Mouse (Mus musculus): ENCODE data around the gene Selenos. TPM values are rescaled to one million over a fixed set of nuclear protein-coding genes. Genes with fewer than 3 reads are reported as not detected.

The Selenos gene
- polyA plus RNA-seq, 1 experiment, result not detected

DNA sequence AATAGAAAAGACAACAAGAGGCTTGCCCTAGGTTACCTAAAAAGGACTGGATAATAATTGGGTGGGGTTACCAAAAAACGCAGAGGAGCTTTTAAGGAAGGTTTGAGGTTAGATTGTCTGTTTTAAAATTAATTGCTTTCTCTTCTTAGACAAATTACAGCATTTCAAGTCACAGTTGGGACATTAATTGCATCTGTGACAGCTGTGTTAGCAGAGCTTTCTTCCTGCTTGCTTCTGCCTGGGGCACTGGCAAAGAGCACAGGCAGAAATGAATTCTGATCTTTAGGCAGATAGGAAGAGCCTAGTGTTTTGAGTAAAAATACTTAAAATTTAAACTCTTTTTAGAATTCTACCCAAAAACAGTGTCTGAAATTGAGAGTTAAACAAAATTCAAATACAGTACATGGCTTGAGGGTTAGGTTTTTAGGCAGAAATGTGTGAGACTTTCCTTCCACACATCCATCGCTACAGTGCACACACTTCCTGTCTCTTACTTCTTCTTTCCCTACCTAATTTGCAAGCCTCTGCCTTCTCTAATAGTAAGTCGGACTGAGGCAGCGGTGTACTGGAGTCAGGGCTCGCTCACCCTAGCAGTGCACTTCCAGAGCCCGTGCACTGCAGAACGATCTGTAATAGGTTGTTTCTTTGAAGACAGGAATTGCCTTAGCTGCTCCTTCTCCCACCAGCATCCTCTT is 41.4 kb downstream of the Selenos start:
- H3K4me1 ChIP-seq (ENCODE audit: control insufficient read depth, insufficient read depth, low read length), result peaks cover 30% of the 10 kb centered on the region
- TF ChIP-seq POLR2A (IDR thresholded peaks at IDR 0.05; ENCODE audit: insufficient read depth, low read depth, low read length), result no peak
- TF ChIP-seq CTCF (IDR thresholded peaks at IDR 0.05; ENCODE audit: insufficient read depth, low read depth, low read length), result no peak
- 17% methylated on average over 7 of the region's 7 CpGs for WGBS
- peak overlapping the region; percentile 96 for H3K27ac ChIP-seq (ENCODE audit: insufficient read depth, low read depth, low read length)
- no peak overlapping the region for H3K4me3 ChIP-seq (ENCODE audit: insufficient read depth, low read depth, low read length)

- Histone ChIP-seq H3K27ac (ENCODE audit: insufficient read depth, low read depth, low read length) (no peak overlapping the region), H3K4me1 (ENCODE audit: control insufficient read depth, insufficient read depth, low read length) (peaks cover 17% of the 10 kb centered on the region), H3K4me3 (ENCODE audit: insufficient read depth, low read depth, low read length) (no peak overlapping the region)
- WGBS, result 45% methylated on average over 11 of the region's 11 CpGs
- TF ChIP-seq CTCF (IDR thresholded peaks at IDR 0.05; ENCODE audit: insufficient read depth, low read depth, low read length) (no peak), POLR2A (IDR thresholded peaks at IDR 0.05; ENCODE audit: insufficient read depth, low read depth, low read length) (no peak)
These were observed 45.1 kb downstream of the Selenos start for GRCm38 (mm10) chr7:66124551-66124968.

DNA sequence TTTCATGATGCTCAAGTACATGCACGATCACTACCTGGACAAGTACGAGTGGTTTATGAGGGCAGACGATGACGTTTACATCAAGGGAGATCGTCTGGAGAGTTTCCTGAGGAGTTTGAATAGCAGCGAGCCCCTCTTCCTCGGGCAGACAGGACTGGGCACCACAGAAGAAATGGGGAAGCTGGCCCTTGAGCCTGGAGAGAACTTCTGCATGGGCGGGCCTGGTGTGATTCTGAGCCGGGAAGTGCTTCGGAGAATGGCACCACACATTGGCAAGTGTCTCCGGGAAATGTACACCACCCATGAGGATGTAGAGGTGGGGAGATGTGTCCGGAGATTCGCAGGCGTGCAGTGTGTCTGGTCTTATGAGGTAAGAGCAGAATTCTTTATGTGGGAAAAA is 45.9 kb downstream of the Selenos start:
- Histone ChIP-seq H3K4me3 (ENCODE audit: insufficient read depth, low read depth, low read length) (no peak overlapping the region), H3K4me1 (ENCODE audit: control insufficient read depth, insufficient read depth, low read length) (peaks cover 16% of the 10 kb centered on the region), H3K27ac (ENCODE audit: insufficient read depth, low read depth, low read length) (no peak overlapping the region)
- 92% methylated on average over 14 of the region's 14 CpGs for WGBS
- TF ChIP-seq CTCF (IDR thresholded peaks at IDR 0.05; ENCODE audit: insufficient read depth, low read depth, low read length) (no peak), POLR2A (IDR thresholded peaks at IDR 0.05; ENCODE audit: insufficient read depth, low read depth, low read length) (no peak)

DNA sequence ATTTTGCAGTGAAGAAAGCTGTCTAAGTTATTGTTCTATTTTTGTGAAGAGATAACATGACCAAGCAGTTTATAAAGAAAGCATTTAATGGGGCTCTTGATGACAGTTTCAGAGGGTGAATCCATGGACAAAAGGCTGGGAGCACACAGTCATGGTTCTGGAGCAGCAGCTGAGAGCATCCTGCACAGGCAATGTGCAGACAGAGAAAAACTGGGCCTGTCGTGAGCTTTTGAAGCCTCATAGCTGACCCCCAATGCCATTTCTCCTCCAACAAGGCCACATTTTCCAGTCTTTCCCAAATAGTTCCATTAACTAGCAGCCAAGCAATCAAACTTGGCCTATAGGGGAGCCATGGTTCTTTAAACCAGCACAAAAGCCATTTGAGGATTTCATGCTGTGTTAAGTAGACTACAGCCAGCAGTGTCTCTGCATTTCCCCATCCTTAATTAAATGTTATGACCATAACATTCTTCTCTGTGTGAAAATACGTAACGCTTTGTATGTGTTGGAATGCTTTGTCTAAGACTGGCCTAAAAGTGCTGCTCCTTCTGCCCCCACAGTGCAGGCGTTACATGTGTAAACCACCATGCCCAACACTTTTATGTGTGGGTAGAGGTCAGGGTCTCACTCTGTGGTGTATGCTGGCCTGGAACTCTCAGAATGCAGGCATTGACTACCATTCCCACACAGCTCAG is 48.6 kb downstream of the Selenos start:
- H3K4me1 ChIP-seq (ENCODE audit: control insufficient read depth, insufficient read depth, low read length), result peaks cover 14% of the 10 kb centered on the region
- TF ChIP-seq CTCF (IDR thresholded peaks at IDR 0.05; ENCODE audit: insufficient read depth, low read depth, low read length), result no peak
- no peak for TF ChIP-seq POLR2A (IDR thresholded peaks at IDR 0.05; ENCODE audit: insufficient read depth, low read depth, low read length)
- no peak overlapping the region for H3K4me3 ChIP-seq (ENCODE audit: insufficient read depth, low read depth, low read length)
- H3K27ac ChIP-seq (ENCODE audit: insufficient read depth, low read depth, low read length), result no peak overlapping the region
- WGBS, result 64% methylated on average over 4 of the region's 4 CpGs

DNA sequence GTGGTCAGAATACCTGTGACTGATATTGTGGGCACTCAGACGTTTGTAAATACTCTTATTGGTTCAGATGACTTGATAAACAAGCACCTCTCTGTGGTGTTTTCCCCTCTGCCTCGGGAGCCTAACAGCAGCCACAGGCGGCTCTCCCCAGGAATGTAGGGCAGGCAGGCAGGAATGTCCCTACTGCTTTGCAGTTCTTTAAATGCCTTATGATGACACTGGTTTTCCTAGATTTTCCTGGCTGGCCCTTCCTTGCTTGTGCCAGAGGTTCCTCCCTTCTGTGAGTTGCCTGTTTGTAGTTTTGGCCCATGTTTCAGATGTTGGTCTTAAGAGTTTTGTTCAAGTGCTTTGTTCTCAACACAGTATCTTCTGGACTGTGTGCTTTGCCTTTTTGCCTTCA is 49.4 kb downstream of the Selenos start:
- WGBS, result 39% methylated on average over 3 of the region's 3 CpGs
- H3K4me3 ChIP-seq (ENCODE audit: insufficient read depth, low read depth, low read length), result no peak overlapping the region
- H3K27ac ChIP-seq (ENCODE audit: insufficient read depth, low read depth, low read length), result no peak overlapping the region
- no peak for TF ChIP-seq CTCF (IDR thresholded peaks at IDR 0.05; ENCODE audit: insufficient read depth, low read depth, low read length)
- no peak for TF ChIP-seq POLR2A (IDR thresholded peaks at IDR 0.05; ENCODE audit: insufficient read depth, low read depth, low read length)
- peaks cover 14% of the 10 kb centered on the region for H3K4me1 ChIP-seq (ENCODE audit: control insufficient read depth, insufficient read depth, low read length)

DNA sequence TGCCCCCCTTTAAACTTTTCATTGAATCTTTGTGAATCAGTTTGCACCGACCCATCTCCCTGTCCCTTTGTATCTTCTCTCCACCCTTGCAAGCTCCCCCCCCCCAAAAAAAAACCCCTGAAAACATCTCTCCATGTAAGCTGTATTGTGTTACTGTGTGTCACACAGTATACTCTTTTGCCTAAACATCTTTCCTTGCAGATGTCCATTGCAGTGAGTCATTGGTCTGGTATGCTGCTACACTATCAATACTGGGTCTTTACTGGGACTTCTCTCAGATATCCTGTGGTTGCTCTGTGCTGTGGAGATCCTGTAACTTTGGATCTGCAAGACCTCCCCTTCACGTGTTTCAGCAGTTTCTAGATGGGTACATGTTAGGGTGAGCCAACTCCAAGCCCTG is 50.8 kb downstream of the Selenos start:
- H3K27ac ChIP-seq (ENCODE audit: insufficient read depth, low read depth, low read length), result no peak overlapping the region
- H3K4me1 ChIP-seq (ENCODE audit: control insufficient read depth, insufficient read depth, low read length), result peaks cover 5% of the 10 kb centered on the region
- no peak overlapping the region for H3K4me3 ChIP-seq (ENCODE audit: insufficient read depth, low read depth, low read length)
- no peak for TF ChIP-seq POLR2A (IDR thresholded peaks at IDR 0.05; ENCODE audit: insufficient read depth, low read depth, low read length)
- no peak for TF ChIP-seq CTCF (IDR thresholded peaks at IDR 0.05; ENCODE audit: insufficient read depth, low read depth, low read length)
- 87% methylated on average over 2 of the region's 2 CpGs for WGBS

DNA sequence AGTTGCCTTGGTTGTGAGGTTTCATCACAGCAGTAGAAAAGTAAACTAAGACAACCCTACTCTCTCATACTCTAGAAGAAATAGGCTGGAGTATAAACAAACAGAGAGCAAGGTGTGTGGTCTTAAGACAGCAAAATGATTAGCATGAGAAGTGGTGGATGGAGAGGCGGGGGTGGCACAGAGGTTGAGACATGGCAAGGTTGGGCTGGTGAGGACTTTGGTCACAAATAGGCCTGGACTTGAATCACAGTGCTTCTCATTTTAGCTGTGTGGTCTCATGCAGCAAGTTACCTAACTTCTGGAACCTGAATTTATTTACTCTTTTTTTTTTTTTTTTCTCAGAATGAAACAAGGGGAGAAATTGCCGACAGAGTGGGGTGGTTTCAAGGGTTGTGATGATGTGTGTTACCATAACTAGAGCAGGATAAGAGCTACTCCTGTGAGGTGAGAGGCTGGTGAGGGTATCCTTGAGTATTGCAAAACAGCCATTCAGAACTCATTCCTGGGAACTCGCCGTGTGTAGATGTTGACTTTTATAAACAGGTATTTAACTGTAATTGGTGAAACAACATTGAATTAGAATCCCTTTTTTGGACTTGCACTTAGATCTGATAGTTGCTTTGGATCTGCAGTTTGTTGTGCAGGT is 52.5 kb downstream of the Selenos start:
- 70% methylated on average over 4 of the region's 4 CpGs for WGBS
- Histone ChIP-seq H3K4me3 (ENCODE audit: insufficient read depth, low read depth, low read length) (no peak overlapping the region), H3K27ac (ENCODE audit: insufficient read depth, low read depth, low read length) (no peak overlapping the region), H3K4me1 (ENCODE audit: control insufficient read depth, insufficient read depth, low read length) (peaks cover 3% of the 10 kb centered on the region)
- no peak for TF ChIP-seq CTCF (IDR thresholded peaks at IDR 0.05; ENCODE audit: insufficient read depth, low read depth, low read length)
- TF ChIP-seq POLR2A (IDR thresholded peaks at IDR 0.05; ENCODE audit: insufficient read depth, low read depth, low read length), result no peak

GRCm38 (mm10) chr7:66134154-66134553 is 54.7 kb downstream of the Selenos start:
- WGBS, result 93% methylated on average over 3 of the region's 3 CpGs
- Histone ChIP-seq H3K4me1 (ENCODE audit: control insufficient read depth, insufficient read depth, low read length) (peaks cover 6% of the 10 kb centered on the region), H3K4me3 (ENCODE audit: insufficient read depth, low read depth, low read length) (no peak overlapping the region), H3K27ac (ENCODE audit: insufficient read depth, low read depth, low read length) (no peak overlapping the region)
- no peak for TF ChIP-seq POLR2A (IDR thresholded peaks at IDR 0.05; ENCODE audit: insufficient read depth, low read depth, low read length)

DNA sequence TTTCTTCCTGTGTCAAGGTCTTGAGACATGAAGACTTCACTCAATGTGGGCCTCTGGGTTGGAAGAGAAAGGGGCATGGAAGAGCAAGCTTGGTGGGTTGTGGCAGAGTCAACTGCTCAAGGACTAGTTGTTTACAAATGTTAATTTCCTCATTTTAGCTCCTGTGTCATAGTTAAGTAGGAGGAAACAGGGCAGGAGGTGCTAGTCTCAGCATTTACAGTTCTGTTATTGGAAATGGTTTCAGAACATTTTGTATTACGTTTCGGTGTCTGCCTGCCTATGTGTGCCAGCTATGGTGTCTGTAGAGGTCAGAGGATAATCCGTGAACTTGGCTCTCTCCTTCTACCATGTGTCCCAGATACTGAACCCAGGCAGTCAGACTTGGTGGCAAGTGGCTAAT is 56.2 kb downstream of the Selenos start:
- Histone ChIP-seq H3K4me1 (ENCODE audit: control insufficient read depth, insufficient read depth, low read length) (peaks cover 9% of the 10 kb centered on the region), H3K4me3 (ENCODE audit: insufficient read depth, low read depth, low read length) (no peak overlapping the region), H3K27ac (ENCODE audit: insufficient read depth, low read depth, low read length) (0 out of 2 replicates have a peak overlapping the region, but pooled peaks have one; percentile 1)
- WGBS, result 58% methylated on average over 3 of the region's 3 CpGs
- TF ChIP-seq POLR2A (IDR thresholded peaks at IDR 0.05; ENCODE audit: insufficient read depth, low read depth, low read length) (no peak), CTCF (IDR thresholded peaks at IDR 0.05; ENCODE audit: insufficient read depth, low read depth, low read length) (no peak)

Measured in olfactory bulb, adult 2 months (tissue).